Mouse (Mus musculus): ENCODE data around the gene Creb3l2. TPM values are rescaled to one million over a fixed set of nuclear protein-coding genes. Genes with fewer than 3 reads are reported as not detected.

The Creb3l2 gene
- total RNA-seq, 2 experiments from 2014 or later, result 8.3 to 9.8 TPM

- Histone ChIP-seq H3K4me3 (no peak overlapping the region), H3K27ac (no peak overlapping the region)
- no peak for TF ChIP-seq CTCF (conservative IDR thresholded peaks at IDR 0.05)
- DNase-seq (ENCODE audit: low spot score in 2 of 2), result peak in 1 of 2 experiments; percentile 9
Measured at GRCm38 (mm10) chr6:37338055-37338454, 103.9 kb downstream of the Creb3l2 start.

- Histone ChIP-seq H3K4me3 (no peak overlapping the region), H3K27ac (peak overlapping the region; percentile 36; the same call in 1 of the 2 replicates)
- no peak for DNase-seq (ENCODE audit: low spot score in 2 of 2)
- no peak for TF ChIP-seq CTCF (conservative IDR thresholded peaks at IDR 0.05)
Measured at GRCm38 (mm10) chr6:37336831-37337260, 105.1 kb downstream of the Creb3l2 start.

DNA sequence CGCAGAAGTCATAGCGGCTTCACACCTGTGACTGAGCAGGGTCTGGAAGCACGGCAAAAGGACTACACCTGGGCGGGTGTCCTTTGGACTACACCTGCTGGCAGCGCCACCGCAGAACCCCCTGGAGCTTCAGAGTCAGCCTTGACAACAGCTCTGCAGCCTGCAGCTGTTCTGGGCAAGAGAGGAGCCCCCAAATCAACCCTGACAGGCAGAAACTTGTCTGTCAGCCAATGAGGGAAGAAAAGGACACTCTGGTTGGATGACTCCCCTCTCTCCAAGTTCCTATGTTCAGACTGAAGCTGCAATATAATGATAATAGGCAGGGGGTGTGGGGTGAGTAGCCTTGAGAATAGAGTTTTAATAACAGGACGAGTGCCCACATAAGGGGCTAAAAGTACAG lies 105.6 kb downstream of the Creb3l2 start:
- no peak for DNase-seq (ENCODE audit: low spot score in 2 of 2)
- peak overlapping the region; percentile 21; the same call in 1 of the 2 replicates for H3K27ac ChIP-seq
- no peak overlapping the region for H3K4me3 ChIP-seq
- TF ChIP-seq CTCF (conservative IDR thresholded peaks at IDR 0.05), result no peak

DNA sequence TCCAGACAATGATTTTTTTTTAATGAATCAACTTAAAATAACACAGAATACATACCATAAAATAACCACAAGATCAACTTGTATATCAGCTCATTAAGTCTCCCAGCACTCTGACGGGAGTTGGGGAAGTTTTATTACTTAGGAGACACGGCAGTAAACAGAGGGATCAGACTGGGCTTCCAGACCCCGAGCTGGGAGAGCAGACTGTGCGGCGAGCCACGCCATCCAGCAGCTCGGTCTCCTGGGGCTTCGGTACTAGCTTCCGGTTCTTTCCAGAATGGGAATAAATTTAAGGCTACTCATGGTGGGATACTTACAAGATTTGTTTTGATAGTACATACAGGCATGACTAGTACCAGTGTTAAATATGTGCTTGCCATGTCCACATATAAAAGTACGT lies 109.1 kb downstream of the Creb3l2 start:
- TF ChIP-seq CTCF (conservative IDR thresholded peaks at IDR 0.05), result no peak
- no peak overlapping the region for H3K4me3 ChIP-seq
- DNase-seq (ENCODE audit: low spot score in 2 of 2), result peak in 1 of 2 experiments; percentile 4
- H3K27ac ChIP-seq, result no peak overlapping the region

DNA sequence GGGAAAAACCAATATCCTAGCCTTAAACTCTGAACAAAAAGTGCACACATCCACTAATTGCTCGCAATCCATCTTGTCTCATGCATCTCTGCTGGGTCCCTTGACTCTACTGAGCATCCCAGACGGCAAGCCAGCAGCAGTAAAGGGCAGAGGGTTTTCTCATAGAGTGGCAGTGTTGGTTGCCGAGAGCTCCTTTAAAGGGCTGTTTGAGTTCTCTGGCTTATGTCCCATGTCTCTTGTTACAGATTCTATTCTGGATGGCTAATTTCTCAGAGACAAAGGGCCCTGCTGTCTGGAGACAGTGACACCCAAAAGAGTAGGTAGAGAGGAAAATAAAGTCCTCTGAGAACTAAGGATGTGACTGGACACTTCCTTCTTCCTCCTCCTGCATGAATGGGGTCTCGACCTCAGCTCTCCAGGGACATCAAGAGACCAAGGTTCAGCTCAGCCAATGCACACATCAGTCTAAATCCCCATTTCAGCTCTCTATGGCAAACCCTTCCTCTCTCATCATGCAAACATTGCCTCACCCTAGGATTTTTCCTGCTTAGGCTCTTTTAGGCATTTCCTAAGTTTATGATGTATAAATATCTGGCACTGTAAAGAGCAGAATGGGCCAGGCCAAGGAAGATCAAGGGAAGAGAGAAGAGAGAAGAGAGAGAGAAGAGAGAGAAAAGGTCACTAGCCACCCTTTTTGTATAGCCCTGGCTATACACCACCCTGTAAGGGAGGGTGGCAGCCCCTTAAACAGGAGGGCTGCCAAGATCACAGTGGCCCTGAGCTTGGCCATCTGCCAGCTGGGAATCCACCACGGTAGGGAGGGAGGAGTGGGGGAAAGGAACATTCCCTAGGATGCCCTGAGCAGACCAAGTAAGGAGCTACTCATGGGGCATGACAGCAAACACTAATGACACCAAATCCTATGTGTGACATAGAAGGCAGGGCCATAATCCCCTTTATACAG lies 111.8 kb downstream of the Creb3l2 start:
- Histone ChIP-seq H3K27ac (peak overlapping the region; percentile 32; the same call in 1 of the 2 replicates), H3K4me3 (no peak overlapping the region)
- no peak for TF ChIP-seq CTCF (conservative IDR thresholded peaks at IDR 0.05)
- DNase-seq (ENCODE audit: low spot score in 2 of 2), result no peak

DNA sequence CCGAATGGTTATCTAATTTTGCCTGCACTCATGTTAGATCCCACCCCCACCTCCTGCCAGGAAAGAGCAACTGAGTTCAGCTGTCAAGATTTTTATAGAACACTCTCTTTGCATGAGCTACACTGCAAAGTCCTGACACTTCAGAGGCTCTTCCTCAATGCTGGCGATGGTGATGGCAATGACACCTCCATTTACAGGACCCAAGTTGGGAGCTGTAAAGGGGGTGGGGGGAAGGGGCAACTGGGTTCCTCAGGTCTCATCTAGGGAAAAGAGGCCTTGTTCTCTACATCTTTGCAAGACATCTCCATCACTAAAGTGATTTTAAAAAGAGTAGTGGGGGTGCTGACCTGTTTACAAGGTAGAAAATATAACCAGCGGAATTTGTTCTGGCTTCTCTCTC lies 112.6 kb downstream of the Creb3l2 start:
- no peak for DNase-seq (ENCODE audit: low spot score in 2 of 2)
- no peak overlapping the region for H3K4me3 ChIP-seq
- H3K27ac ChIP-seq, result no peak overlapping the region
- no peak for TF ChIP-seq CTCF (conservative IDR thresholded peaks at IDR 0.05)

GRCm38 (mm10) chr6:37328671-37329070 lies 113.3 kb downstream of the Creb3l2 start:
- TF ChIP-seq CTCF (conservative IDR thresholded peaks at IDR 0.05), result no peak
- Histone ChIP-seq H3K27ac (no peak overlapping the region), H3K4me3 (no peak overlapping the region)
- no peak for DNase-seq (ENCODE audit: low spot score in 2 of 2)

GRCm38 (mm10) chr6:37327519-37327918 lies 114.4 kb downstream of the Creb3l2 start:
- Histone ChIP-seq H3K4me3 (no peak overlapping the region), H3K27ac (no peak overlapping the region)
- no peak for DNase-seq (ENCODE audit: low spot score in 2 of 2)
- no peak for TF ChIP-seq CTCF (conservative IDR thresholded peaks at IDR 0.05)

GRCm38 (mm10) chr6:37326603-37326955 lies 115.4 kb downstream of the Creb3l2 start:
- no peak for TF ChIP-seq CTCF (conservative IDR thresholded peaks at IDR 0.05)
- H3K4me3 ChIP-seq, result no peak overlapping the region
- DNase-seq (ENCODE audit: low spot score in 2 of 2), result no peak
- no peak overlapping the region for H3K27ac ChIP-seq

GRCm38 (mm10) chr6:37325906-37326602 lies 115.9 kb downstream of the Creb3l2 start:
- Histone ChIP-seq H3K27ac (no peak overlapping the region), H3K4me3 (no peak overlapping the region)
- no peak for TF ChIP-seq CTCF (conservative IDR thresholded peaks at IDR 0.05)
- no peak for DNase-seq (ENCODE audit: low spot score in 2 of 2)

- TF ChIP-seq CTCF (conservative IDR thresholded peaks at IDR 0.05), result no peak
- H3K27ac ChIP-seq, result no peak overlapping the region
Measured at GRCm38 (mm10) chr6:37325076-37325475, 116.9 kb downstream of the Creb3l2 start.

GRCm38 (mm10) chr6:37322641-37323040 lies 119.3 kb downstream of the Creb3l2 start:
- no peak overlapping the region for H3K27ac ChIP-seq
- no peak for DNase-seq (ENCODE audit: low spot score in 2 of 2)
- no peak overlapping the region for H3K4me3 ChIP-seq
- no peak for TF ChIP-seq CTCF (conservative IDR thresholded peaks at IDR 0.05)

More at GRCm38 (mm10) chr6:37325076-37325475, 116.9 kb downstream of the Creb3l2 start:
- H3K4me3 ChIP-seq, result no peak overlapping the region
- DNase-seq (ENCODE audit: low spot score in 2 of 2), result no peak

- H3K27ac ChIP-seq, result peak overlapping the region; percentile 33; the same call in 1 of the 2 replicates
- H3K4me3 ChIP-seq, result no peak overlapping the region
- TF ChIP-seq CTCF (conservative IDR thresholded peaks at IDR 0.05), result peak; percentile 70
- peak; percentile 78 to 85 for DNase-seq (ENCODE audit: low spot score in 2 of 2)
Measured at GRCm38 (mm10) chr6:37322088-37322487, 119.9 kb downstream of the Creb3l2 start.
